In the genomic region with DNA sequence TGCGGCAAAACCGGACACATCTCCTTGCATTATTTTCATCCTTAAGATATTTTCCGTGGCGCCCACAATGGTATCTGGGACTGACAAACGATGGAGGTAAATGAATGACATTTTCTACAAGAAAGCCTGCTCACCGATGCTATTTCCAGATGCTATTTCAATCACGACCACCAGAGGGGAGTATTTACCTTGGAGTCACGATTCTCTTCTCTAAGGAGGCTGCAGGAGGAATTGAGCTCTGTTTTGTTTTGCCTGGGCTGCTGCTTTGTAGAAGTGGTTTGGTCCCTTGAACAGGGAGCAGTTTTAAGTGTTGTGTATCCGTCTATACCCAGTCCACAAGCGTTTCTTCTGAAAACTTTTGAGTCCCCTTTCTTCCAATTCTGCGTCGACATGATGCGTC, we compare ENCODE assay signal across 8 mouse cellular contexts.
DNase-seq lines count a peak whose midpoint lies in the region; ATAC-seq lines count a peak whose summit lies in the region.

No protein-coding gene starts in this region.

- DNase-seq in cerebellum, adult 11 months: peak; percentile 9
- DNase-seq in cerebellum, adult 11-12 months: no peak
- DNase-seq in R1 (ENCODE audit: low read depth, low spot score): peak; percentile 65
- peak; percentile 75 for DNase-seq in embryo, embryonic 9.5 days (ENCODE audit: extremely low spot score)
- peak; percentile 50 to 67 for DNase-seq in layer of hippocampus, postnatal 10 days (ENCODE audit: low spot score in 2 of 2)
- peak; percentile 27 for DNase-seq in right cerebral cortex, postnatal 25 days

- ATAC-seq in hematopoietic stem cell, adult 5-6 weeks (replicated peaks in 1 of 2; ENCODE audit: insufficient read depth in 1 of 2, low FRiP score in 2 of 2, low TSS enrichment in 1 of 2, low read depth in 1 of 2, poor library complexity in 2 of 2, severe bottlenecking in 2 of 2): peak; percentile 81 to 84
- ATAC-seq in megakaryocyte, adult 5-6 weeks (ENCODE audit: poor library complexity, severe bottlenecking): peak; percentile 93
